Mouse (Mus musculus) cerebellum, adult 9-11 months (tissue): ENCODE results near the gene Tgfbr2.

ENCODE experiments used
- DNase-seq: peaks from one replicate; pipeline ENCODE4 v3.0.0; 2022

Tgfbr2 gene

DNA sequence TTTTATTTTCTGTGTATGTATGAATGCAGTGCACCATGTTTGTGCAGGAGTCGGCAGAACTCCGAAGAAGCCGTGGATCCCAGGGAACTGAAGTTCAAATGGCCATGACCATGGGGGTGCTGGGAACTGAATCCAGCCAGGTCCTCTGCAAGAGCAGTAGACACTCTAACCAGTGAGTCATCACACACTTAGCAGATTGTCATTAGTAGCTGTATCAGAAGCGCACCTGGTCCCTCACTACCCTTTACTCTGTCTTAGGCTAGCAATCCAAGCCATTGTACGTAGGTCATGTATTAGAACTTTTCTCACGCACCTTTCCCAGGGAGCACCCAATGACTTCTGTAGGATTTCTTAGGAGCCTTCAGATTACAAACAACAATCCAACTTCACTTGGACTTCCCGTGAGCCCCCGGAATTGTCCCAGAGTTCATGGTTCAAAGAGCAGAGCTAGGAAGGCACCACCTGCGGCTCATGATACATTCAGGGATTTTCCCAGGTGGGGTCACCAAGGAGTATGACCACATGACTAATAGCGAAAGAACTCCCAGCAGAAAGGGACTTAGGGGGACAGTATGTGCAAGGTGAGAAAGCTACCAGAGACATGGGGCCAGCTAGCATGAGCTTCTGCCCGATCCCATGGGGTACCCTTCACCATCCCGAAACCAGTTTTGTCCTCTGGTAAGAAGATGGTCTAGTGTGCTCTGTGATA is 17.8 kb upstream of the Tgfbr2 start:
- DNase-seq = no peak

DNA sequence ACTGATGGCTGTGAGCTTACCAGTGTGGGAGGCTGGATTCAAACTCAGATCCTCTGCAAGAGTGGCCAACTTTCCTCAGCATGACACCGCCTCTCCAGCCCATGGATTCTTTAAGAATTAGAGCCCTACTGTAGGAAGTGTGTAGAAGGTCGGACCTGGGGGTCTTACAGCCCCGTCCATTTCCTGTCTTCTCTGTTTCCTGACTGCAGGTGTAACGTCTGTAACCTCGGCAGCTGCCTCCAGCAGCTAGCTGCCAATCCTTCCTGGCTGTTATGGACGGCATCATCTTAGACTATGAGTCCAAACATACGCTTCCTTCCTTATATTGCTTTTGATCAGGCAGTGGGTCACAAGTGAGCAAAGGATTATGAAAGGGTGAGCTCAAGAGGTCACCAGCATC is 17.1 kb upstream of the Tgfbr2 start:
- no peak for DNase-seq

DNA sequence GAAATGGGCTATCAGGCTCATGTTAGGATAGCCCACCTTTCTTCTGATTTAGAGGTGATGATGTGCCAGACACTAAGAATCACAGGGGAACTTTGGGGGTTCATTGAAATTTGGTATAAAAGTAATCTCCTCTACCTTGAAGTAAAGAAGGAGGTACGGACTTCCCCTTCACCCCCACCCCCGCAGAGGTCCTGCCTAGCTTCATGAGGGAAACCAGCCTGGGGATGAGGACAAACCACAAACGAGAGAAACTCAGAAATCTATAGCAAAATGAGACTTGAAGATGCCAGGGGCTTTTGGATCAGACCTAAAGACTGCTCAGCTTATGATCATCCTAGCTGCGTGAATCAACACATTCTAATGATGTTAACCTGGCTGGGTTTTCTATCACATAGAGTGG is 14.7 kb upstream of the Tgfbr2 start:
- no peak for DNase-seq

DNA sequence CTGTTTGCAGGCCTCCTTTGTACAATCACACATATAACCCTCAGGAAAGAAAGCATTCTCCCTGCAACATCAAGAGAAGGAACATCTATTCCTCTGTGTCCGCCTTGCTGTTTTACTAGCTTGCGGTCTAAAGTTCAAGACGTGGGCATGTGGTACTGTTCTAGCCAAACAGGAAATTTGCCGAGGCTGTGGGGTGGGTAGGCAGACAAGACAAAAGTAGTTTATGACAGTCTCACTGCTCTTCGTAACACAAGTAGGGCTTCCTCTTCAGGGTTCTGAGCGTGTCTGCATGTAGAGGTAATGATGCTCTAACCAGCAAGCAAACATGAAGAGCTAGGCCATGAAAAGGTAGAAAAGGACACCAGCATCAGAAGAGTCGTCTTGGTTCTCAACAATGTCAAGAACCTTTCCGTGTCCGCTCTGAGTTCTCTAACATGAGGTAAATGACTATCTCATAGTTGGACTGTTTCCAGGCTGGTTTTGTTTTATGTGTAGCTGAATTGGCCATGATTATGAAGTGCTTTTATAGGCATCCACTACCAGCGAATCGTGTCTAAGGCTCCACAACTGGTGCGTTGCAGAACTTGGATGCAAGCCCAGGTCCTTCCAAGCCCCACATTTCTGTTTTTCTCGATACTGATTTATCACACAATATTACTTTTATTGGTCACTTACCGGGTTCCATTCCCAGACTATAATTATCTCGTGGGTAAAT is 13.9 kb upstream of the Tgfbr2 start:
- DNase-seq = no peak

DNA sequence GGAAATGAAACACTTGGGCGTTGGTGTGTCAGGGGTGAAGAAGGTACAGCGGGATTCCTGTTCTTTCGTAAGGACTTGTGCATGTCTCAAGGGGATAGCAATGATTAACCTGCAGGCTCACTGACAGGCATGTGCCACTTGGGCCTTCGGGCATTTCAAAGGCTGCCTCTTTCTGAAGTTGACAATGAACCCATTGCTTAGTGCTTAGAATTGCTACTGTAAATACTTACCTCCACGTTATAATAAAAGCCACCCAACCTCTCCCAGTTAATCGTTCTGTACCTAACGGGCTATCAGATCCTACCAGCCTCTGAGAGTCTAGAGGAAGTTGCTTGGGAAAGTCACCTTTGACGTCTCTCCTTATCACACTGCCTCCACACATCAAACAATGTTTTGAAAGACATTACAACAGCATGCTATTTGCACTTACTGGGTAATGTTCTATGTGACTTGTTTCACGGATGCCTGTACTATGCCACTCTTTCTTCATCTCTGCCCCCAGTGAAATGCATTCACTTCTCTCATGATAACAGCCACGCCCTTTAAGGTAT is 12.1 kb upstream of the Tgfbr2 start:
- DNase-seq = no peak

DNA sequence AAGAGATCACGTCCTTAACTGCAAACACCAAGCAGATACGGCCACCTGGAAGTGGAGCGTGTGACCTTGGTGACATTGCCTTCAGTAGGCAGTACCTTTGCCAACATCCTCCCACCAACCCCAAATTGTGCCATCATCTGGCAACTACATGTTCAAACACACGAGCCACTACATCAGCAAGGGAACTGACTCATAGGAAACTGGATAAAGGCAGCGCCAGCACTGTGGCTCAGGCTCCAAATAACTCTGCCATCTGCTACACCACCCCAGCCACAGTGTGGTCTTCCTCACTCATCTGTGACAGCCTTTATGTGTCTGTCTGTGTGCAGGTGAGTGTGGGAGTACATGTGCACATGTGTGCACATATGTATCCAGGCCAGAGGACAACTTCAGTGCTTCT is 9.7 kb upstream of the Tgfbr2 start:
- no peak for DNase-seq

DNA sequence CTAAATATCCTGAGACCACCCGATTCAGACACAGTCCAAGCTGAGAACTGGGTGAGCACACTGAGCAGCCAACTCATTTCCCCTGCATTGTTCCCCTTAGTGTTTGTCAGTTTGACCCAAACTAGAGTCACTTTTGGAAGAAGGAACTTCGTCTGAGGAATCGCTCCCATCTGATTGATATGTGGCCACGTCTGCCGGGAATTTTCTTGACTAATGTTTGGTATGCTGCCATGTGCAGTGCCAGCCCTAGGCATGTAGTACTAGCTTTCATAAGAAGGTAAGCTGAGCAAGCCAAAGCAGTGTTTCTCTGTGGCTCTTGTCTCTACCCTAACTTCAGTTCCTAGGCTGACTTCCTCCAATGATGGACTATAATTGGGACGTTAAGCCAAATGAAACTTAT is 7.9 kb upstream of the Tgfbr2 start:
- no peak for DNase-seq

DNA sequence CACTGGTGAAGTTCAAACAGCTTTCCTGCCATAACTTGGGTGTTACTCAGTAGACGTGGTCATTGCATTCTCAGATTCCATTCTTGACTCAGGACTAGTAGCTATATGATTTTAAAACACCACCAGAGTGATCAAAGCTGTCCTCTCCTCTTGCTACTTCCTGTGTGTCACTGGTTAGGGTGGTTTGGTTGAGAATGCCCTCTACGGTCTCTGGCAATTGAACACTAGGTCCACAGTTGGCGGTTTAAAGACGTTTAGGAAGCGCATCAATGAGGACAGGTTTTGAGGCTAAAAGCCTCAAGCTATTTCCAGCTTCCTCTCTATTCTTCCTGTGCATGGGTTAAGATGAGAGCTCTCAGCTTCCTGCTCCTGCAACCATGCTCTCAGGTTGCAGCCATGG is 6.4 kb upstream of the Tgfbr2 start:
- no peak for DNase-seq

DNA sequence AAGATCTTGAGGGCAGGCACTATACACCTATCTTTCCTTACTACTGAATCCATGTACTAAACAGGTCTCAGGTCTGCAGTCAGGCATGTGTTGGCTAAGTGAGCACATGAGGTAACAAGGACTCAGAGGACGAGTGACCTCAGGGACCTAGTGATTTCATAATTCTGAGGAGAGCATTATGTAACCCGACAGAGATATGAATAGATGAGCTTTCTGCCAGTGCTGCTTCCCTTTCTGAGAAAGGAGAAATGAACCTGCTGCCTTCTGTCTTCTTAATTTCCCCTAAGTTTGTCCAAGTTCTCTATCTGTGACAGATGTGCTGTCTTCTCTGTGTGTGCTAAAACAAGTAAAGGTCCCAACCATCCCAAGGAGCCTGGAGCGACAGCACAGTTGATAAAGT is 3.0 kb upstream of the Tgfbr2 start:
- no peak for DNase-seq

DNA sequence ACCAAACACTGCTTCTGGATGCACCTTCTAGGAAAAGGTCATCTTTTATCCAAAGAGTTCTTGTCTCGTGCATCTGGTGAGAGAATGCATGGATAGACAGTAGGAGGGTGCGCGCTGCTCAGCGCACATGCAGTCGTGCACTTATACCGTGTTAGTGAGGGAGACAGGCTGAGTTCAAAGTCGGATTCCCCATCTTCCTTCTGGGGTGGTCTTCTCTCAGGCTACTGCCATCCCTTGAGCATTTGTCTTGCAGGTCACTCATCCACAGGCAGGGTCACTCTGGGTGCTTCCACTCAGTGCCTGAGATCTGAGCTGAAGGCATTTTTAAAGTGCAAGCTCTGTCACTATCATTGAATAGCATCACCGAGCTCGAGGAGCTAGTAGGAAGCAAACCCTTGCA is 1.9 kb upstream of the Tgfbr2 start:
- DNase-seq = no peak

DNA sequence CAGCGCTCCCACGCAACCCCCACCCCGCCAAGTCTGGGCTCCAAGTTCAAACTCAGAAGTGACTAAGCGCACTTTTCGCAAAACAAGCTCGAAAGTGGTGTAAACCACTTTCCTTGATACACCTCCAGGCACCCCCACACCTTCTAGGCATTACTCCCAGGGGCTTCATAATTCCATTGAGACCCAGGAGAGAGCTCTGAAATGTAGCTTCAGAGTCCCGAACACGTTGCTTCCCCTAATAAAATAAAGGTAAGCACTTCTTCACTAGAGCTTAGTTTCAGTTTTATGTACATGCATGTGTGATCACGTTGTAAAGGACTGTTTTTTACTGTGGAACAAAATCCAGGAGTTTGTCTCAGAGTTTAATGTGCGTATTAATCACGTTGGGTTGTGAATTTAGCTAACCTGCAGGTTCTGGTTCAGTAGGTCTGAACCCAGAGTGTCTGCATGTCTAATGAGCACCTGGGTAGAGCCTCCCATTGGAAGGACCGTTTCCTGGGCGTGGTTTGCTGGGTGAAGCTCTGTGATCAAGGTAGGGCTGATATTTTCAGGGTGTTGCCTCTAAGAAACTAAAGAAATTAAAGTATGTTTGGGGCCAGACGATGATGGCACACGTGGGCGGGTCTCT is 442 bp upstream of the Tgfbr2 start:
- no peak for DNase-seq

DNA sequence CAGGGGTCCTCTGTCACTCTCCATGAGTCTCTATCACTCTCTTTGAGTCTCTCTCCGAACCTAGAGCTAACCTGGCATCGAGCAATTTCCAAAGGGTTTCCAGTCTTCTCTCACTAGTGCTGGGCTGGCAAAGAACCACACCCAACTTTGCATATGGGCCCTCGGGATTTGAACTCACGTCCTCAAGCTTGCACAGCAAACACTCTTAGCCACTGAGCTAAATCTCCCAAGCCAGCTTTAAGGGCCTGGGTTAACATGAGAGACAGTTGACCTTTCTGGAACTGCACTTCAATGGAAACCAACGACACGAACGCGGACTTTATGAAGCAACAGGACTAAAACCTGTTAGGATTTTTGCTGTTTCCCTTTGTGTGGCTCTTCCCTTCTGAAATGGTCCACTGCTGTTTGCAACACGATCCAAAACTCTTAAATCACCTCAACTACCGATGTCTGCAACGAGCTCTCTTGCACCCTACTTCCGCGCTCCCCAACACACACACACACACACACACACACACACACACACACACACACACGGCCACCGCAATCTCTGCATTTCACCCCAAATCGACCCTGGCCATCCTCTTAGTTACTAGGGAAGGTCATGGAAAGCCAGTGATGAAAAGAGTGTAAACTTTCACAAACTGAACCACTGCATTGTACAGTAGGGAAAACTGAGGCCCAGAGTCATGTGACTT is 1.5 kb downstream of the Tgfbr2 start:
- DNase-seq = no peak

DNA sequence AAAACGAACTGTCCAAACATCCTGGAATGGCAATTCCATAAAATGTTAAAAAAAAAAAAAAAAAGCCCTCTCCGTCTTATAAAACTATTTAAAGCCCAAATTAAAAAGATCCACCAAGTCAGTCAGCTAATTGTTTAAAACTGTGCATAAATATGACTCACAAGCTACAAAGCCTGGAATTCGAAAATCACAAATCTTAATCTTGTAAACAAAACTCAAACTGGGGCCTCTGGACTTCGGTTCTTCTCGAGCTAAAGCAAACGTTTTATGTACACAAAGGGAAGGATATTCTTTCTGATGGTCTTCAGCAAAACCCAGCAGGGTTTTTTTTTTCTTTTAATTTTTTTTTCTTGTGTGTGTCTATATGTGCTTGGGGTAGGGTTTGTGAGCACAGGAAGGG is 2.1 kb downstream of the Tgfbr2 start:
- DNase-seq = no peak

DNA sequence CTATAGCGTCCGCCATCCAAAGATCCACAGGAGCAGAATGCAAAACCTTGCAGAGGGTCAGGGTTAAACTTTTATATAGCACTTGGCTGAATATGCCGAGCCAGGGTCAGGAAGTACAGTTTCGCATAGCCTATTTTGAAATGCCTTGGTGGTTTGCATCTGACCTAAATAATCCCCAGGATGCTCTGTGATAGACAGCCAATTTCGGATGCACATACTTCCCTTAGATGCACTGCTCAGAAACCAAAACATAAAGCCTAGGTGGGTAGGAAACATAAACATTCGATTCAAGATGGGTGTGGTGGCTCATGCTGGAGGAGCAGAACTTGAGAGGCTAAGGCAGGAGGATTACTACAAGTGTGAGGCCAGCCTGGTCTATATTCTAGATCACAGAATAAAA is 6.1 kb downstream of the Tgfbr2 start:
- no peak for DNase-seq

DNA sequence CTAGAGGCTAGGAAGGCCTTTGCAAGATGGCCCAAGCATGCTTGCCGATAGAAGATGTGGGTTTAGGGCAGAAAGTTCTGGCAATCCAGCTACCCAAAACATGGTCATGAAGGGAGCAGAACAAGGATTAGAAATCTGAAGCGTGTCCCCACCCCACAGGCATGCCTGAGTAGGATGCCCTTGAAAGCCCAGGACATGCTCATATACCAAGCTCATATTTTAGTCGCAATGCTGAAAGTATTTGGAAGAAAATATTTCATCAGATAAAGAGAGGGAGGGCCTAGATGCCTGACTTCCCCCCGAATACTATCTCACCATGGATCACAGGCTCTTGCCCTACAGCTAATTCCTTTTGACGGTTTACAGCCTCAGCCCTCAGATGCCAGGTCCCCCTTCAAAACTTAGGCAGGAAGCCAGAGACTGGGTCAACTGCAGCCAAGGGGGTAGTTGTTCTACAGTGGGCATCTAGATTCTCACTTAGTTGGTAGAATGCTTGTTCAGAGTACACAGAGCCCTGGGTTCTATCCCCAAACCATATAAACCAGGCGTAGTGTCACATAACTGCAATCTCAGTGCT is 7.8 kb downstream of the Tgfbr2 start:
- no peak for DNase-seq

DNA sequence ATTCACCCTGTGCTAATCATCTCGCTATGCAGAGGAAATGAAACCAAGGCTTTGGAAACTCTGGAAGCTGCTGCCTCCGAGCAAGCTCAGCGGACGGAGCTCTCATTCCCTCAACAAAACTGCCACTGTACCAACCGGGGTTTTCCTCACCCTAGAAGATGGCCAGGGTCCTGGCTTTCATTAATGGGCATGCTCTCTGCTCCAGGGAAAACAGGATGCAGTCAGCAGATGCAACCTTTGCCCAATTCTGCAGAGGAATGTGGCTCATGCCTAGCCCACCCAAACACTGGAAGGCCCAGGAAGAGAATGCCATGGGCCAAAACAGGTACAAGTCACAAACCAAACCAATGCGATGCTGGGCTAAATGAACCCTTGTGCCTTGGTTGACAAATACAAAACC is 8.8 kb downstream of the Tgfbr2 start:
- DNase-seq = no peak

DNA sequence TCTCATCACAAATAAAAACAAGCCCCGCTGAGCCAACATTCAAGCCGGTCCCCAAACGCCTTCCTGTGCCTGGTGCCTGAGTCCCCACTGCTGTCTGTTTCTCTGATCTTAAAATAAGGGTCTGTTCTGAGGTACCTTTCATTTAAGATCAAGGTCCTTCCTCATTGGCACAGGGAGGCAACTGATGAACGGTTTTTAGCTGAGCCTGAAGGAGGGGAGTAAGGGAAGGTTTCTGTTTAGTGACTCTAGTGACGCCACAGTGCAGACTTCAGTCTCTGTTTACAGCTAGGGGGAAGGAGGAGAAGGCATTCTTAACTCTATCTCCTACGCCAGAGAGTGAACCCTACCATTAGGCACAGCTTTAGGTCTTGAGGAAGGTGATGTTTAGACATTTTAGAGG is 11.3 kb downstream of the Tgfbr2 start:
- no peak for DNase-seq

DNA sequence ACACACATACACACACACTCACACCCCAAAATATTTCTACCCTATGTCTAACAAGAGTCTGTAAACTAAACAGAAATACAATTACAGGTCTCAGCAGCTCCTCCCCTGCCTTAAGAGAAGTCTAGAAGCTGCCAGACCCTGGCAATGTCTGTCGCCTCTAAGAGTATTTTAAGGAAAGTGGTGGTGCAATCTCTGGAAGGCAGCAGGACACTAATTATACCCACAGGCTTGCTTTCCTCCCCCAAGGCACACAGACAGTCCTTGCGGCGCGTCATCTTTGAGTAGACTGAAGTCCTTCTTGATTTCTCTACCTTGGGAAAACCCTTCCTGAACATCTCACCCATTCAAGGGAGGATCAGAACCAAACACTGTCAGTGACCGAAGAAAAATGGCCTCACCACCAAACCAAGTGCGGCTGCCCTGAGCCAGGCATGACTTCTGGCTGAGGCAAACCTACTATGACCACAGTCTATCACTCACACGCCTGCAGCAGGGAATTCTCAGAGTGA is 12.2 kb downstream of the Tgfbr2 start:
- DNase-seq = no peak

DNA sequence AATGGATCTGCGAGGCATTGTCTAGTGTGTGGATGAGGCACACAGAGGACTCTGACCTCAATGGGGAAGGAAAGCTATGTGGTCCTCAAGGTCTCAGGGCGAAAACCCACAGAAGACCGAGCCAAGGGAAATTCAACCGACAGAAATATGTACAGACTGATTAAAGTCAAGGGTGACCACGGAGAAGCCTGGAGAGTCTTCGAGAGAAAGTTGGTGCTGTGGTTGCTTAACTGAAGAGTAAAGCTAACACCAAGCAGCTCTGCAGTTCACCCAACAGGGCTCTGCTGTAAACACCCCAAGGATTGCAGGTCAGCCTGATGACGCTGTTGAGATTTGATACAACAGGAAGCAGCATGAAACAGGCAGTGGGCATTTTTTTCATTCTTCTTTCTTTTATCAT is 14.3 kb downstream of the Tgfbr2 start:
- DNase-seq = no peak

DNA sequence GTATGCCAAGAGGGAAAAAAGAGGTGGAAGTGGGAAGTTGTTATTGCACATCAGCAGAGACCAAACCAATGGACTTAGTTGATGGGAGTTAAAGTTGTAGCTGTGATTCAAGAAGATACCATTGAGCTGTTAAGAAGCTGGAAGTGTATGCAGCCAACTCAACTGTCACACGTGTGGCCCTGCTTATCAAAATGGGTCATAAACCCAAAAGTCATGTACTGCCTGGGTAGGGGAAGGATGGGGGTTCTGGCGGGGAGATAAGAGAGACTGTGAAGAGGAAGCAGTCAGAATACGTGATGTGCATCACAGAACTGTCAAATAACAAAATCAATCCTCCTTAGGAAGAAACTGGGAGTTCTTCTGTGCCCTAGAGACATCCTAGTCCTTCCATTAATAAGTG is 15.1 kb downstream of the Tgfbr2 start:
- no peak for DNase-seq

DNA sequence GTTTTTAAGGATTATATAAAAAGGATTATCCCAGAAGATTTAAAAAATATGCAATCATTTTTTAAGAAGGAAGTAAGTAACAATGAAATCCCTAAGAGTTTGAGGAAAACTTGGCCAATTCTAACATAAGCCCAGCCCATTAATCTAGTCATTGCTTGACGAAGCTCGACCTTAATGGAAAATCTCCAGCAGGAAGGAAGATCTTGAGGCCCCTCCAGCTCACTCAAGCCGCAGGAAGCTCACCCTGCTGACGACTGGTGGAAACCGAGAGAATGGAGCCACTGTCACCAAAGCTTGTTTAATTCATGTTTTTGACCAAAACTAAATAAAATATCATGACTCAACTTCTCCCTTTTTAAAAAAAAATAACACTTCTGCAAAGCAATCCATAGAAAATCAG is 18.7 kb downstream of the Tgfbr2 start:
- no peak for DNase-seq

DNA sequence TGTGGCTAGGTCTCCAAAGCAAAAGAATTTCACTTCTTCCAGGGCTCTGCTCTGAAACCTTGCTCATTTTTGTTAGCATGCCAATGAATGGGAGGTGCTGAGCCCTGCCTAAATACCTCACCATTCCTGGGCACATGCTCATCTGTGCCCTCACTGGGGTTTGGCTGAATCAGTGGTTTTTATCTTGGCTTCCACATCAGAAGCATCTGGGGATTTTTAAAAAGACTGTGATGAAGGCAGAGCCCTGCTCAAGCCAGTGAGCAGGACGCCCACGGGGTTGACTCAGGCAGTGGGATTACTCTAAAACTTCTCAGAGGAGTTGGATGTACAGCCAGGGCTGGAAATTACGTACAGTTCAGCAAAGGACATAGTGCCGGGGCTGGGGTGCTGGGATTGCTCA is 22.3 kb downstream of the Tgfbr2 start:
- no peak for DNase-seq
